Mouse (Mus musculus) heart, embryonic 14.5 days (tissue): ENCODE measurements around the gene Suz12. TPM values are rescaled to one million over a fixed set of nuclear protein-coding genes. Genes with fewer than 3 reads are reported as not detected.
"Not testable (repeated sequence)": the region's sequence is repeated elsewhere in the genome, so short reads cannot be mapped to it uniquely, and the experiment has no call there.

Experiments used
- ATAC-seq: fragments of 200-750 bp; cut with Nextera tagmentation; 2 replicates; pipeline ENCODE4 v1.8.0; 2017; ENCODE audit warnings: low read depth, moderate TSS enrichment; ENCODE audit not compliant: insufficient number of reproducible peaks, insufficient read depth, low FRiP score
- H3K27ac ChIP-seq, 2 experiments: fragments of 200-500 bp in 1 of 2; fragments of 300-500 bp in 1 of 2; sonication (generic) in 1 of 2; replicated peaks in 1 of 2; 2 replicates each; pipeline ENCODE4 v1.5.1; 2012 to 2014; ENCODE audit warnings: low read depth in 2 of 2, low read length in 2 of 2, control low read depth in 1 of 2, mild to moderate bottlenecking in 1 of 2, mixed read lengths in 1 of 2; ENCODE audit not compliant: control insufficient read depth in 1 of 2, insufficient read depth in 1 of 2
- H3K27me3 ChIP-seq: fragments of 300-500 bp; sonication (generic); 2 replicates; pipeline ENCODE4 v1.6.1; 2014; ENCODE audit warnings: mild to moderate bottlenecking, low read length, control low read depth; ENCODE audit not compliant: control insufficient read depth, insufficient read depth
- H3K36me3 ChIP-seq: fragments of 300-500 bp; sonication (generic); 2 replicates; pipeline ENCODE4 v1.6.1; 2014; ENCODE audit warnings: mild to moderate bottlenecking, control low read depth, low read length, mixed read lengths; ENCODE audit not compliant: control insufficient read depth, insufficient read depth
- H3K4me1 ChIP-seq, 2 experiments: fragments of 200-500 bp in 1 of 2; fragments of 300-500 bp in 1 of 2; sonication (generic) in 1 of 2; 2 replicates each; pipeline ENCODE4 v1.6.1; 2012 to 2014; ENCODE audit warnings: low read length in 2 of 2, control low read depth in 1 of 2, mixed read lengths in 1 of 2; ENCODE audit not compliant: control insufficient read depth in 2 of 2, insufficient read depth in 2 of 2
- H3K4me2 ChIP-seq: fragments of 300-500 bp; sonication (generic); 2 replicates; pipeline ENCODE4 v1.6.1; 2014; ENCODE audit warnings: mild to moderate bottlenecking, low read length
- H3K4me3 ChIP-seq, 2 experiments: fragments of 200-500 bp in 1 of 2; fragments of 300-500 bp in 1 of 2; sonication (generic) in 1 of 2; 2 replicates each; pipeline ENCODE4 v1.5.1; 2012 to 2014; ENCODE audit warnings: low read length in 2 of 2, mild to moderate bottlenecking in 2 of 2, control low read depth in 1 of 2, low read depth in 1 of 2, moderate library complexity in 1 of 2; ENCODE audit not compliant: control insufficient read depth in 1 of 2, insufficient read depth in 1 of 2
- H3K9ac ChIP-seq: fragments of 300-500 bp; sonication (generic); 2 replicates; pipeline ENCODE4 v1.6.1; 2014; ENCODE audit warnings: mild to moderate bottlenecking, low read length
- H3K9me3 ChIP-seq: fragments of 300-500 bp; sonication (generic); 2 replicates; pipeline ENCODE4 v1.6.1; 2016; ENCODE audit warnings: low read length, control low read depth; ENCODE audit not compliant: control insufficient read depth
- WGBS: fragments of 180-500 bp; shearing (Covaris S2); extraction: QIAGEN DNeasy Blood & Tissue Kit; methylation state at CpG from one replicate; pipeline ENCODE4 v1.1.7; 2014; 5-methylcytosine and 5-hydroxymethylcytosine counted together
- polyA plus RNA-seq: library from polyadenylated mRNA; unstranded; fragments of >200 nt; fragmentation: Nextera tagmentation; extraction: Ambion mirVana; gene quantifications from 2 replicates; pipeline ENCODE4 v1.2.1, GENCODE M21; 2014

The Suz12 gene
- polyA plus RNA-seq, 1 experiment from 2014 or later: 20.8 TPM

- WGBS: 77% methylated on average over 6 of the region's 6 CpGs
- not testable (repeated sequence) for H3K4me2 ChIP-seq, H3K36me3 ChIP-seq, H3K4me3 ChIP-seq, ATAC-seq, H3K27ac ChIP-seq, H3K9me3 ChIP-seq, H3K4me1 ChIP-seq, H3K9ac ChIP-seq
- H3K27me3 ChIP-seq: peaks cover 15% of the 10 kb centered on the region
These were observed 16.3 kb upstream of the Suz12 start for GRCm38 (mm10) chr11:79976645-79977044.

GRCm38 (mm10) chr11:79977061-79977460 lies 15.8 kb upstream of the Suz12 start:
- ATAC-seq, H3K9ac ChIP-seq, H3K27ac ChIP-seq, H3K9me3 ChIP-seq, H3K4me1 ChIP-seq, H3K4me3 ChIP-seq, H3K4me2 ChIP-seq, H3K36me3 ChIP-seq: not testable (repeated sequence)
- WGBS: 92% methylated on average over 14 of the region's 14 CpGs
- peaks cover 15% of the 10 kb centered on the region for H3K27me3 ChIP-seq

GRCm38 (mm10) chr11:79977747-79978146 lies 15.2 kb upstream of the Suz12 start:
- not testable (repeated sequence) for H3K4me1 ChIP-seq, H3K9ac ChIP-seq, H3K9me3 ChIP-seq, H3K4me2 ChIP-seq, H3K4me3 ChIP-seq, ATAC-seq, H3K36me3 ChIP-seq, H3K27ac ChIP-seq
- H3K27me3 ChIP-seq: peaks cover 12% of the 10 kb centered on the region
- WGBS: 82% methylated on average over 3 of the region's 4 CpGs

- Histone ChIP-seq H3K9ac (no peak overlapping the region), H3K4me3 (no peak overlapping the region), H3K36me3 (no peaks in the 10 kb centered on the region), H3K9me3 (no peaks in the 10 kb centered on the region), H3K27me3 (no peaks in the 10 kb centered on the region), H3K4me2 (no peak overlapping the region), H3K27ac (no peak overlapping the region), H3K4me1 (no peaks in the 10 kb centered on the region)
- 74% methylated on average over 4 of the region's 4 CpGs for WGBS
- ATAC-seq: no peak
These were observed 6.0 kb upstream of the Suz12 start for GRCm38 (mm10) chr11:79986886-79987285.

GRCm38 (mm10) chr11:79987896-79988295 lies 5.0 kb upstream of the Suz12 start:
- Histone ChIP-seq H3K4me2 (no peak overlapping the region), H3K9ac (no peak overlapping the region), H3K9me3 (no peaks in the 10 kb centered on the region), H3K4me3 (no peak overlapping the region), H3K36me3 (no peaks in the 10 kb centered on the region), H3K27me3 (no peaks in the 10 kb centered on the region), H3K27ac (no peak overlapping the region), H3K4me1 (no peaks in the 10 kb centered on the region)
- WGBS: 82% methylated on average over 3 of the region's 3 CpGs
- no peak for ATAC-seq

GRCm38 (mm10) chr11:79990120-79990519 lies 2.8 kb upstream of the Suz12 start:
- no peaks in the 10 kb centered on the region for H3K27me3 ChIP-seq
- ATAC-seq: no peak
- no peaks in the 10 kb centered on the region for H3K36me3 ChIP-seq
- no peak overlapping the region for H3K4me3 ChIP-seq
- H3K9ac ChIP-seq: no peak overlapping the region
- H3K9me3 ChIP-seq: no peaks in the 10 kb centered on the region
- 87% methylated on average over 2 of the region's 2 CpGs for WGBS
- H3K27ac ChIP-seq: no peak overlapping the region
- no peak overlapping the region for H3K4me2 ChIP-seq
- H3K4me1 ChIP-seq: peaks cover 0 to 1% of the 10 kb centered on the region in 2 experiments; a peak in 2 of 4 replicates

GRCm38 (mm10) chr11:79991600-79991999 lies 1.3 kb upstream of the Suz12 start:
- Histone ChIP-seq H3K36me3 (peaks cover 10% of the 10 kb centered on the region), H3K27ac (no peak overlapping the region), H3K4me1 (peaks cover 0 to 4% of the 10 kb centered on the region in 2 experiments; a peak in 2 of 4 replicates), H3K27me3 (no peaks in the 10 kb centered on the region), H3K9me3 (no peaks in the 10 kb centered on the region), H3K4me2 (no peak overlapping the region), H3K9ac (no peak overlapping the region), H3K4me3 (no peak overlapping the region)
- WGBS: 95% methylated on average over 5 of the region's 5 CpGs
- ATAC-seq: no peak

- Histone ChIP-seq H3K4me3 (peak overlapping the region; percentile 69 to 88), H3K4me1 (peaks cover 0 to 4% of the 10 kb centered on the region in 2 experiments; a peak in 2 of 4 replicates), H3K27me3 (no peaks in the 10 kb centered on the region), H3K4me2 (peak overlapping the region; percentile 84), H3K36me3 (peaks cover 15% of the 10 kb centered on the region), H3K9me3 (no peaks in the 10 kb centered on the region), H3K27ac (peak overlapping the region; percentile 92 to 100), H3K9ac (peak overlapping the region; percentile 96)
- WGBS: 29% methylated on average over 20 of the region's 21 CpGs
- no peak for ATAC-seq
These were observed 793 bp upstream of the Suz12 start for GRCm38 (mm10) chr11:79992035-79992591.
